Mouse (Mus musculus) lung, adult 18-20 months (tissue): Measurements from ENCODE around the gene Dusp2.
A peak's percentile ranks its signal among the peaks of the same experiment; 100 is the strongest.
"Not testable (repeated sequence)": the region's sequence is repeated elsewhere in the genome, so short reads cannot be mapped to it uniquely, and the experiment has no call there.

Experiments
- DNase-seq, 2 experiments: peaks; one replicate each; pipeline ENCODE4 v3.0.0; 2022; ENCODE audit warnings: mixed read lengths in 2 of 2

Dusp2 gene

GRCm38 (mm10) chr2:127335767-127336496 lies at the start of gene Dusp2:
TSS of gene Dusp2 (plus strand) at chr2:127336159.
- DNase-seq: peak; percentile 81 to 83

GRCm38 (mm10) chr2:127292250-127292649 lies 43.7 kb upstream of the Dusp2 start:
- no peak for DNase-seq

DNA sequence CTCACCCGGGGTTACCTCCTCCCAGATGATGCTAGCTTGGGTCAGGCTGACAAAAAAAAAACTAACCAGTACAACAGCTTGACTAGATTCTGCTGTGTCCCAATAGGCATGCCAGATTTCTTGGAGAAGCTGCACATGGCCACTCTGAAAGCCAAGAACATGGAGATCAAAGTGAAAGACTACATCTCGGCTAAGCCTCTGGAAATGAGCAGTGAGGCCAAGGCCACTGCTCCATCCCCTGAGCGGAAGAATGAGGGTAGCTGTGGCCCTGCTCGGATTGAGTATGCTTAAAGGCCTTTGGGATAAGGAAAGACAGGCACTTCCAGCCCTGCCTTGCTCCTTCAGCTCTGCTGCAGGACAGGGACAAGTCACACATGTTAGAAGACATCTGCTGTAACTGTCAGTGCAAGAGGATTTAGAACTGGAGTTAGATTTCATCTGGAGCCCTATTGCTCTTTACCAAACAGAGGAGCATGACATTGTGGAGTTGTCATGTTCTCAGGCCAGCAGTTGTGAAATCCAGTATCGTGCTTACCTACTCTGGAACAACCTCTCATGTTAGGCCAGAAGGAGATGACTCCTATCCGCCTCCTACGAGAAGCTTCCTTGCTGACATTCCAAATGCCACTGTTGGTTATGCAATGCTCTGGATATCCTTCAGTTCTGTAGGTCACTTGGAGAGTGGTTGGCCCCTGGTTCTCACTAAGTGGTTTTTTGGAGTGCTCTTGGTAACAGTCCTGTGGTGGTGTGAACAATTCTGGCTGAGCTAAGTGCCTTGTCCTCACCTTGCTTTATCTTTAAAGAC lies 38.8 kb upstream of the Dusp2 start:
- peak; percentile 16 to 52 for DNase-seq

GRCm38 (mm10) chr2:127298056-127298455 lies 37.9 kb upstream of the Dusp2 start:
- DNase-seq: no peak

- no peak for DNase-seq
Measured at GRCm38 (mm10) chr2:127300701-127301100, 35.3 kb upstream of the Dusp2 start.

DNA sequence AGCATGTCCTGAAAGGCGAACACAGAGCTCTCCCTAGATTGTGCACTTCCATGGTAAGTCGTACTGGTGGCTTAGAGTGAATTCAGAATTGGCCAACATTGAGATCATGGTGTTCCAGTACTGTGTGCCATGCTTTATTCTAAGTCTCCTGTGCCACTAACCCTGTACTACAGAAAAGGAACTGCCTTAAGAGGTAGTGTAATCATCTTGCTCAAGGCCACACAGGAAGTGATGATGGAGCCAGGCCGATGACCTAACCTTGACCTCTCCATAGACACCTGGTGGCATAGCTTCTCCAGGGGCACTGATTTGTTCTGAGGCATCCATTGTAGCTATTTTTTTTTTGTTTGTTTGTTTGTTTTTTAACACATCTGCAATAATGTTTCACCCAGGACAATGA lies 34.1 kb upstream of the Dusp2 start:
- no peak for DNase-seq

GRCm38 (mm10) chr2:127304192-127304591 lies 31.8 kb upstream of the Dusp2 start:
- not testable (repeated sequence) for DNase-seq

DNA sequence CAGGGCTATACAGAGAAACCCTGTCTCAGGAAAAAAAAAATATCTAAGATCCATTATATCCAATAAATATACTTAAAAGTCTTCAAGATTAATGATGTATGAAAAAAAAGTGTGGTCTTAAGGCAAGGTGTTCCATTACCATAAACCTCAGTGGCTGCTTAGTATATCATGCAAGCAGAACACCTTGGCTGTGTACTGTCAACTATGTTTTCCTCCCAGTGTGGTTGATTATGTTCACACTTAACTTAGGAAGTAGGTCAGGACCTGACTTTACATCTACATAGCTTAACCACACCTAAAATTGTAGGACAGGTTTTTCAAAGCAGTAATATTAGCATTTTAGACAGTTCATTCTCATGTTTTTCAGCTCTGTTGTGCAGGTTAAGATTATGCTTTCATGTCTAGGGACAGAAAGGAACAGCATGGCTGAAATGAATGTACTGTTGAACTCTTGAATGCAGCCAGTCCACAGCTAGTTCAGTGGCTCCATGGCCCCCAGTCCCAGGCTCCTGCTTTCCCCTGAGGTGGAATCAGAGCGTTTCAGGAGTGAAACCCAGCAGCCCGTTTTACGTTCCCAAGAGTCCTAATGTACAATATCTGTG lies 31.2 kb upstream of the Dusp2 start:
- no peak for DNase-seq

- DNase-seq: no peak
Measured at GRCm38 (mm10) chr2:127306123-127306522, 29.8 kb upstream of the Dusp2 start.

DNA sequence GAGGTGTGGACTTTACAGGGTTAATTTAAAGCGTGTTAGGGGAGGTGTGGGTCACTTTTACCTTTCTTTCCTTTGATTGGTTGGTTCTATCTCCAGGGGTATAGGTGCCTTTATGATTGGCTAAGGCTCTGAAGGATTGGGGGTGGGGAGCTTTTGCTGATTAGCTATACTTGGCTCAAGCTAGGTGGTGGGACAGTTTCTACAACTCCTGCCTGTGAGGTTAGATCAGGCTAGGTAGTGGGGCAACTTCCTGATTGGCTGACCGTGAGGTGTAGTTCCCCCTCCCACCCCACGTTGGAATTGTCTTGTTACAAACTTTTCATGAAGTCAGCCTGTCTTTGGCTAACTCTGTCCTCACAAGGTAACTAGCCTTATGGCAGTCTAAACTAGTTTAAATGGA lies 28.8 kb upstream of the Dusp2 start:
- DNase-seq: no peak

DNA sequence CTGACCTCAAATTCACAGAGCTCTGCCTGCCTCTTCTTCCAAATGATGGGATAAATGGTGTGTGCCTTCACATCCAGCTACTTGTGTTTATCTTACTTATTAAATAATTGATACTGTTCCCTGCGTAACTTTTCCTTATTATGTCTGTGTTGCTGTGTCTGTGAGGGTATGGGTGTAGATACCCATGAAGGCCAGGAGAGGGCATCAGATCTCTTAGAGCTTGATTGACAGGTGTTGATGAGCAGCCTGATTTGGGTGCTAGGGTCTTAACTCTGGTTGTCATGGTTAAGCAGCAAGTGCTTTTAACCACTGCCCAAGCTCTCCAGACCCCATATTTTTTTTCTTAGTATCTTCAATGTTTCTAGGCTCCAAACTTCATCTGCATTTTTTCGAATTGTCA lies 27.3 kb upstream of the Dusp2 start:
- no peak for DNase-seq

DNA sequence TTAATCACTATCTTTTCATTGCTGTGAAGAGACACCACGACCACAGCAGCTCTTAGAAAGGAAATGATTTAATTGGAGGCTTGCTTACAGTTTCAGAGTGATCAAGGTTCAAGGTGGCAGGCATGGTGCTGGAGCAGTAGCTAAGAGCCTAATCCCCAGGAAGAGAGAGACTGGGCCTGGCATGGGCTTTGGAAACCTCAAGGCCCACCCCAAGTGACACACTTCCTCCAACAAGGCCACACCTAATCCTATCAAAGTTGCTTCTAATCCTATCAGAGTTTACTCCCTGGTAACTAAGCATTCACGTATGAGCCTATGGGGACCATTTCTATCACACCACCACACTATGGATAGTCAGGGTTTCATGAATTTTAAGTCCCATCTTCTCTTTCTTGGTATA lies 25.7 kb upstream of the Dusp2 start:
- no peak for DNase-seq

DNA sequence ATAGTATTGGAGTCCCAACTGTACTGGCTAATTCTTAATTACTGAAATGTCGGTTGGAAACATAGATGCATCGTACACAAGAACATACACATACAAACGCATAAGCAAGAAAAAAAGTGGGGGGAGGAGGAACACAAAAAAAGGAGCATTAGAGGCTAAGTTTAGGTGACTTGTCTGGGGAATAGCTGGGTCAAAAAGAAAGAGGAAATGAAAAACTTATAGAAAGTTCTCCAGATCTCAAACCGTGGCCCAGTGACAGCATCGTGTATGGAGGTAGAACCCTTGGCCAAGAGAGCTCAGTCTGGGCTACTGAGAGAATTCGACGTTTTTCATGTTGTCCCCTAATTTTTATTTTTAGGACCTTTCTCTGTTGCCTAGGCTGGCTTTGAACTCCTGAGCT lies 25.3 kb upstream of the Dusp2 start:
- DNase-seq: no peak

GRCm38 (mm10) chr2:127311193-127311592 lies 24.8 kb upstream of the Dusp2 start:
- DNase-seq: no peak

DNA sequence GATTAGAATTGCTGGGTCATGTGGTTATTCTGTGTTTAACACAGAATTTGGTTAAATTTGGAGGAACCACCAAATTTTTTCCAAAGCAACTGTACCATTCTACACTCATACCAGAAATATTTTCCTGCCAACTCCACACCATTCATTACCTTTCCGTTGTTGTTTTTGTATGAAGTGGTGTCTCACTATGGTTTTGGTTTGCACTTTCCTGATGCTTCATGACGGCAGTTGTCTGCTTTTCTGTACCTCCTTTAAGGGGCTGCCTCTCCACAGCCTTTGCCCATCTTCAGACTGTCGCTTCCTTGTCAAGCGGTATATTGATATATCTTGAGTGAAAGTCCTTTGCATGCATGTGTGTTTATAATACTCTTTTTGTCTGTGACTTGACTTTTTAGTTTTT lies 23.2 kb upstream of the Dusp2 start:
- no peak for DNase-seq

- DNase-seq: no peak
Measured at GRCm38 (mm10) chr2:127313878-127314277, 22.1 kb upstream of the Dusp2 start.

DNA sequence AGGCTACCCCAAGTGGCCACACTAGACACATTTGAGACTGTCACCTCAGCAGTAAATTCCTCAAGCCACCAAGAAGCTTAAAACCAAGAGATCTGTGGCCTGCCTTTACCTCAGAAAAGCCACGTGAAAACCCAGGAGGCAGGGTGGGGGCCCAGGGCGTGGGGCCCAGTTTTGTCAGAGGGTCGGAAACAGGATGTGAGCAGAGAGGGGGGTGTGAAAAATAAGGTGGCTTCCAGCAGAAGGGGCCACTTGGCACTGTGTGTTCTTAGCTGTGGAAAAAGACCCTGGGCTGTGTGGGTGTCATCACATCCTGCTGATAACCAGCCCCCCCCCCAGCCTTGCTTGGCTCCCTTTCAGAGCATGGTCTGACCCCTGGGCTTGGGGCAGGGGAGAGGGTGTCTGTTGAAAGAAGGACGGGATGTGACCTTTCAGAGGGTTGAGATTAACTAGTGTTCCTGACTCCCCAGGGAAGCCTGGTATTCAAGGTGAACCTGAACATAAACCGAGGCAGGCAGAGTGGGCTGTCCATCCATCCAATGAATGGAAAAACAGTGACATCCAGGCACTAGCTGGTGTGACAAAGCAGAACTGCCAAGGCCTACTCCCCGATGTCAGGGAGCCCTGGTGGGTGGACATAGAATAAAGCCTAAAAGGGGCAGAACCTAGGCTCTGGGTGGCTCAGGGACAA lies 21.3 kb upstream of the Dusp2 start:
- DNase-seq: peak in 1 of 2 experiments; percentile 23

DNA sequence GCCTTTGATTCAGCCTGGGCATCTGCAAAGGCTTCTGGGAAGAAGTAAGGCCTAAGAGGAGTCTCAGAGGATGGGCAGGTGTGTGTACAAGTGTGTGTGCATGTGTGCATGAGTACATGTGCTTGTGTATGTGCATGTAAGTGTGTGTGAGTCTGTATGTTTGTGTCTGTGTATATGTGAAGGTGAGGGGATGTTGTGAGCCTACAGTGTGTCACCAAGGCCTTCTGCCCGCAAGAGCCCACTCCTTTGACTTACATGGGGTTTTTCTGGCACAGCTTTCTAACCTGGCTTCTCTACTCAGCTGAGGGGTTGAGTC lies 20.8 kb upstream of the Dusp2 start:
- DNase-seq: no peak

DNA sequence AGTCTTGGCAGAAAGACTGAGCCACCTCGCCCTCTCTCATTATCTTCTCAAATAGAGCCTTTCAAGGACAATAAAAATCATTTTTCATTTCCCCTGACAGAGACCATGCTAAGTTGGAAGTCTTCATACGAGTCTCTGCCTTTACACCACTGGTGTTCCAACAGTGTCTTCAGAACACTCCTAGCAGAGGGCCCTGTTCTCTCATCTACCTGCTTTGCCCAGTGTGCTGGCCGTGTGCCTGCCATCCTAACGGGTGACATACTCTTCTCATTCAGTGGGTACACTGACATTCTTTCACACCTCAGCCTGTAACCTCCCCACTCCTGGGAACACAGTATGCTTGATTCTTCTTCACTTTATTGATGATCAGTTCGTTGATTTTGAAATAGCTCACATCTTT lies 19.5 kb upstream of the Dusp2 start:
- no peak for DNase-seq

- DNase-seq: no peak
Measured at GRCm38 (mm10) chr2:127318136-127318535, 17.8 kb upstream of the Dusp2 start.

DNA sequence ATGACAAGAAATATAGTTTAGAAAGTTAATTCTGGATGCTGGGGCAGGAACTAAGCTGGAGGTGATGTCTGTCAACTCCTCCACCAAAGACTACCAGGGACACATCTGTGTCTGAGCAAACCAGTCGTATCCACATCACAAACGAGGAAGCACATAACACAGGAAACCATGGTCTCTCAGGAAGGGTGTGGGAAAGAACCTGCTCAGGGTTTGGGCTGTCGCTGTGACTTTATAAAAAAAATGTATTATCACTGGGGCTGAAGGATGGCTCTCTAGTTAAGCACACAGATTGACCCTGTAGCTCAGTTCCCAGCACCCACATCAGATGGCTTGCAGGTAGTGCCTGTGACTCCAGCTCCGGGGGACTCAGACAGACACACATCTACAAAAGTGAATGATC lies 16.9 kb upstream of the Dusp2 start:
- no peak for DNase-seq

DNA sequence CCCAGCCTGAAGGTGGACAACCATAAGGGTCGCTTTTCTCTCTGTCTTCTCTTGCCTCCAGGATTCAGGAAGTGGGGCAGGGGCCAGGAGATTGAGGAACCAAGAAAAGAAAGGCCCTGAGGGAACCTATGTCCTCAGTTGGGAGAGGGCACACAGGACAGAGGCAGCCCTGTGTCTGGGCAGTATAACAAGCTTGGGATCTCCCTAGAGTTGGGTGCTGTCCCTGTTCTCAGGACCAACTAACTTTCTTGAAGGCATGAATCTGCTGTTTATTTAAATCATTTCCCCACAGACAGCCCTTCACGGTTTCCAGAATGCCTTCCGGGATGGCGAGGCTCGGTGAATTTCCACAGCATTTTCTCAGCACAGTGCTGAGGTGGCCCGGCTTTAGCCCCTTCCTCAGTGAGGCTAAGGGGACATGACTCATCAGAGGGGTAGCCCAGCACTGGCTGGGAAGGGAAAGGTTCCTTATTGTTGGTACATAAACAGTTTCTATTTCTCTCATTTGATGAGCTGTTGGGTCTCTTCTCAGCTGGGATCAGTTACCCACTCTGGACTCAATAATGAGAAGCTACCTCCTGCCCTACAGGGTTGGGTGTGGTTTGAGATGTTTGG lies 13.2 kb upstream of the Dusp2 start:
- no peak for DNase-seq

DNA sequence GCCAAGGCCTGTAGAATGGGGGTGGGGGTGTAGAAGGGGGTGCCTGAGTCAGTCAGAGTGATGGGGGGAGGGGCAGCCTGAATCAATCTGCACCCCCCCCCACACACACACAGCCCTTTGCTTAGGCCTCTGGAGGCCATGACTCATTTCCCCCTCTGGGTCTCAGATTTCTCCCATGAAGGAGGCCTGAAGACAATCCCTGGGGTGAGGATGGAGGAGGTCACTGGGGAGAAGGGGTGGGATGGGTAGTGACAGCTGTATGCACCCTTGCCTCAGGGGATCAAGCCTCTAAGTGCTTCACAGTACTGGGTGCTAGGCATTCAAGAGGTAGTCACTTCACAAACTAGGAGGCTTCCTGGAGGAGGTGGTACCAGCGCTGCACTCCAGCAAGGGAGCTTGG lies 12.3 kb upstream of the Dusp2 start:
- no peak for DNase-seq
